Mouse (Mus musculus): Measurements from ENCODE around the gene Edrf1. TPM values are rescaled to one million over a fixed set of nuclear protein-coding genes. Genes with fewer than 3 reads are reported as not detected.
A peak's percentile ranks its signal among the peaks of the same experiment; 100 is the strongest.

Gene Edrf1
- polyA plus RNA-seq, 1 experiment from 2014 or later, result 9.7 TPM

GRCm38 (mm10) chr7:133701366-133701765 lies 64.0 kb downstream of the Edrf1 start:
- 43% methylated on average over 7 of the region's 7 CpGs for WGBS (ENCODE audit: insufficient replicate concordance)
- ATAC-seq (ENCODE audit: low read depth), result no peak
- H3K4me3 ChIP-seq (ENCODE audit: low read depth, low read length), result peak overlapping the region; percentile 80
- peak overlapping the region; percentile 86 for H3K9ac ChIP-seq (ENCODE audit: low read depth, low read length)
- H3K4me1 ChIP-seq (ENCODE audit: control insufficient read depth, low read depth, low read length), result peaks cover 61% of the 10 kb centered on the region
- no peaks in the 10 kb centered on the region for H3K9me3 ChIP-seq (replicated peaks; ENCODE audit: control insufficient read depth, low read length)
- H3K27me3 ChIP-seq (ENCODE audit: control insufficient read depth, insufficient read depth, low read depth, low read length), result no peaks in the 10 kb centered on the region
- peaks cover 28% of the 10 kb centered on the region for H3K36me3 ChIP-seq (ENCODE audit: control insufficient read depth, insufficient read depth)
- peak overlapping the region; percentile 100 for H3K27ac ChIP-seq (ENCODE audit: low read length)
- peak overlapping the region; percentile 83 for H3K4me2 ChIP-seq (ENCODE audit: low read depth, low read length)

- peak; percentile 86 for ATAC-seq (ENCODE audit: low read depth)
- H3K4me1 ChIP-seq (ENCODE audit: control insufficient read depth, low read depth, low read length), result peaks cover 52% of the 10 kb centered on the region
- peak overlapping the region; percentile 86 for H3K9ac ChIP-seq (ENCODE audit: low read depth, low read length)
- peak overlapping the region; percentile 83 for H3K4me2 ChIP-seq (ENCODE audit: low read depth, low read length)
- no peaks in the 10 kb centered on the region for H3K9me3 ChIP-seq (replicated peaks; ENCODE audit: control insufficient read depth, low read length)
- 17% methylated on average over 10 of the region's 10 CpGs for WGBS (ENCODE audit: insufficient replicate concordance)
- H3K27me3 ChIP-seq (ENCODE audit: control insufficient read depth, insufficient read depth, low read depth, low read length), result no peaks in the 10 kb centered on the region
- peak overlapping the region; percentile 80 for H3K4me3 ChIP-seq (ENCODE audit: low read depth, low read length)
- peak overlapping the region; percentile 100 for H3K27ac ChIP-seq (ENCODE audit: low read length)
- H3K36me3 ChIP-seq (ENCODE audit: control insufficient read depth, insufficient read depth), result peaks cover 19% of the 10 kb centered on the region
Observed at GRCm38 (mm10) chr7:133702333-133702732, 65.0 kb downstream of the Edrf1 start.

- Histone ChIP-seq H3K27me3 (ENCODE audit: control insufficient read depth, insufficient read depth, low read depth, low read length) (no peaks in the 10 kb centered on the region), H3K9me3 (replicated peaks; ENCODE audit: control insufficient read depth, low read length) (no peaks in the 10 kb centered on the region), H3K9ac (ENCODE audit: low read depth, low read length) (no peak overlapping the region), H3K27ac (ENCODE audit: low read length) (peak overlapping the region; percentile 68), H3K36me3 (ENCODE audit: control insufficient read depth, insufficient read depth) (peaks cover 13% of the 10 kb centered on the region), H3K4me2 (ENCODE audit: low read depth, low read length) (no peak overlapping the region), H3K4me1 (ENCODE audit: control insufficient read depth, low read depth, low read length) (peaks cover 45% of the 10 kb centered on the region), H3K4me3 (ENCODE audit: low read depth, low read length) (no peak overlapping the region)
- 85% methylated on average over 7 of the region's 7 CpGs for WGBS (ENCODE audit: insufficient replicate concordance)
- no peak for ATAC-seq (ENCODE audit: low read depth)
Observed at GRCm38 (mm10) chr7:133703906-133704305, 66.6 kb downstream of the Edrf1 start.

- Histone ChIP-seq H3K4me3 (ENCODE audit: low read depth, low read length) (peak overlapping the region; percentile 89), H3K9ac (ENCODE audit: low read depth, low read length) (no peak overlapping the region), H3K9me3 (replicated peaks; ENCODE audit: control insufficient read depth, low read length) (no peaks in the 10 kb centered on the region), H3K27me3 (ENCODE audit: control insufficient read depth, insufficient read depth, low read depth, low read length) (no peaks in the 10 kb centered on the region), H3K4me2 (ENCODE audit: low read depth, low read length) (peak overlapping the region; percentile 96), H3K27ac (ENCODE audit: low read length) (no peak overlapping the region), H3K4me1 (ENCODE audit: control insufficient read depth, low read depth, low read length) (peaks cover 37% of the 10 kb centered on the region), H3K36me3 (ENCODE audit: control insufficient read depth, insufficient read depth) (no peaks in the 10 kb centered on the region; the same call in 1 of the 2 replicates)
- ATAC-seq (ENCODE audit: low read depth), result no peak
- WGBS (ENCODE audit: insufficient replicate concordance), result 80% methylated on average over 2 of the region's 2 CpGs
Observed at GRCm38 (mm10) chr7:133707301-133707700, 70.0 kb downstream of the Edrf1 start.

GRCm38 (mm10) chr7:133715387-133715786 lies 78.0 kb downstream of the Edrf1 start:
- 80% methylated on average over 4 of the region's 4 CpGs for WGBS (ENCODE audit: insufficient replicate concordance)
- no peak overlapping the region for H3K4me2 ChIP-seq (ENCODE audit: low read depth, low read length)
- H3K36me3 ChIP-seq (ENCODE audit: control insufficient read depth, insufficient read depth), result peaks cover 61% of the 10 kb centered on the region

GRCm38 (mm10) chr7:133718580-133718979 lies 81.2 kb downstream of the Edrf1 start:
- Histone ChIP-seq H3K27me3 (ENCODE audit: control insufficient read depth, insufficient read depth, low read depth, low read length) (no peaks in the 10 kb centered on the region), H3K4me3 (ENCODE audit: low read depth, low read length) (no peak overlapping the region), H3K27ac (ENCODE audit: low read length) (no peak overlapping the region), H3K4me2 (ENCODE audit: low read depth, low read length) (no peak overlapping the region), H3K9ac (ENCODE audit: low read depth, low read length) (no peak overlapping the region), H3K4me1 (ENCODE audit: control insufficient read depth, low read depth, low read length) (no peaks in the 10 kb centered on the region), H3K36me3 (ENCODE audit: control insufficient read depth, insufficient read depth) (peaks cover 80% of the 10 kb centered on the region), H3K9me3 (replicated peaks; ENCODE audit: control insufficient read depth, low read length) (no peaks in the 10 kb centered on the region)
- WGBS (ENCODE audit: insufficient replicate concordance), result 91% methylated on average over 1 of the region's 1 CpGs
- ATAC-seq (ENCODE audit: low read depth), result no peak

More at GRCm38 (mm10) chr7:133715387-133715786, 78.0 kb downstream of the Edrf1 start:
- no peak overlapping the region for H3K4me3 ChIP-seq (ENCODE audit: low read depth, low read length)
- H3K9ac ChIP-seq (ENCODE audit: low read depth, low read length), result no peak overlapping the region
- H3K27me3 ChIP-seq (ENCODE audit: control insufficient read depth, insufficient read depth, low read depth, low read length), result no peaks in the 10 kb centered on the region
- no peak for ATAC-seq (ENCODE audit: low read depth)
- no peaks in the 10 kb centered on the region for H3K9me3 ChIP-seq (replicated peaks; ENCODE audit: control insufficient read depth, low read length)
- no peaks in the 10 kb centered on the region; the same call in none of the 2 replicates for H3K4me1 ChIP-seq (ENCODE audit: control insufficient read depth, low read depth, low read length)
- H3K27ac ChIP-seq (ENCODE audit: low read length), result no peak overlapping the region

- Histone ChIP-seq H3K9ac (ENCODE audit: low read depth, low read length) (no peak overlapping the region), H3K27ac (ENCODE audit: low read length) (no peak overlapping the region), H3K4me1 (ENCODE audit: control insufficient read depth, low read depth, low read length) (no peaks in the 10 kb centered on the region), H3K9me3 (replicated peaks; ENCODE audit: control insufficient read depth, low read length) (no peaks in the 10 kb centered on the region), H3K27me3 (ENCODE audit: control insufficient read depth, insufficient read depth, low read depth, low read length) (no peaks in the 10 kb centered on the region), H3K36me3 (ENCODE audit: control insufficient read depth, insufficient read depth) (peaks cover 65% of the 10 kb centered on the region), H3K4me2 (ENCODE audit: low read depth, low read length) (no peak overlapping the region), H3K4me3 (ENCODE audit: low read depth, low read length) (no peak overlapping the region)
- no peak for ATAC-seq (ENCODE audit: low read depth)
- 86% methylated on average over 11 of the region's 11 CpGs for WGBS (ENCODE audit: insufficient replicate concordance)
Observed at GRCm38 (mm10) chr7:133720616-133721015, 83.3 kb downstream of the Edrf1 start.

Other genes starting within 250 kb of the Edrf1 start
- not detected in 2 replicates for gene Tex36, start 35.4 kb upstream of the Edrf1 start, polyA plus RNA-seq (2015; fragmentation: Nextera tagmentation; extraction: Ambion mirVana)
- gene Mmp21, start 42.5 kb downstream of the Edrf1 start, polyA plus RNA-seq (2015; fragmentation: Nextera tagmentation; extraction: Ambion mirVana), result 0.04 TPM in 1 of 2 replicates, not detected in the other
- 64.3 and 75.7 TPM in 2 replicates for gene Bccip, start 71.8 kb downstream of the Edrf1 start, polyA plus RNA-seq (2015; fragmentation: Nextera tagmentation; extraction: Ambion mirVana)
- gene Uros, start 72.5 kb downstream of the Edrf1 start, polyA plus RNA-seq (2015; fragmentation: Nextera tagmentation; extraction: Ambion mirVana), result 149 and 158 TPM in 2 replicates
- not detected in 2 replicates for gene Fank1, start 139.3 kb downstream of the Edrf1 start, polyA plus RNA-seq (2015; fragmentation: Nextera tagmentation; extraction: Ambion mirVana)
- 9.3 and 9.6 TPM in 2 replicates for gene Dhx32, start 145.2 kb downstream of the Edrf1 start, polyA plus RNA-seq (2015; fragmentation: Nextera tagmentation; extraction: Ambion mirVana)

All from liver, embryonic 16.5 days (tissue).